Mouse (Mus musculus) liver, adult 2 months (tissue): ENCODE data around the gene Mmp15. TPM values are rescaled to one million over a fixed set of nuclear protein-coding genes. Genes with fewer than 3 reads are reported as not detected.
A peak's percentile ranks its signal among the peaks of the same experiment; 100 is the strongest.

Experiments used
- DNase-seq: peaks from one replicate; pipeline ENCODE4 v3.0.0-alpha.2; 2011; ENCODE audit warnings: low read depth, low spot score; ENCODE audit errors: extremely low read depth
- H3K27ac ChIP-seq: fragments of 200-500 bp; replicated peaks from 2 replicates; pipeline ENCODE4 v1.5.1; 2012; ENCODE audit warnings: low read depth, mild to moderate bottlenecking, control low read depth, inconsistent platforms, low read length; ENCODE audit not compliant: insufficient read depth
- H3K27me3 ChIP-seq: fragments of 200-500 bp; 2 replicates; pipeline ENCODE4 v1.6.1; 2012; ENCODE audit warnings: mild to moderate bottlenecking, moderate library complexity, low read length, inconsistent platforms; ENCODE audit not compliant: control insufficient read depth, insufficient read depth
- H3K36me3 ChIP-seq: fragments of 200-500 bp; 2 replicates; pipeline ENCODE4 v1.6.1; 2012; ENCODE audit warnings: low read length, inconsistent platforms; ENCODE audit not compliant: control insufficient read depth, insufficient read depth
- H3K4me1 ChIP-seq: fragments of 200-500 bp; 2 replicates; pipeline ENCODE4 v1.6.1; 2011; ENCODE audit warnings: low read length; ENCODE audit not compliant: control insufficient read depth, insufficient read depth
- H3K4me3 ChIP-seq: fragments of 200-500 bp; 2 replicates; pipeline ENCODE4 v1.5.1; 2011; ENCODE audit warnings: low read depth, mild to moderate bottlenecking, control low read depth, low read length, moderate library complexity; ENCODE audit not compliant: insufficient read depth
- H3K79me2 ChIP-seq: fragments of 200-500 bp; 2 replicates; pipeline ENCODE4 v1.6.1; 2012; ENCODE audit warnings: inconsistent platforms, mild to moderate bottlenecking, low read length, moderate library complexity; ENCODE audit not compliant: control insufficient read depth, insufficient read depth
- H3K9ac ChIP-seq: fragments of 200-500 bp; 2 replicates; pipeline ENCODE4 v1.6.1; 2012; ENCODE audit warnings: low read depth, mild to moderate bottlenecking, control low read depth, inconsistent platforms, low read length
- CTCF ChIP-seq: fragments of 200-500 bp; IDR thresholded peaks from 2 replicates; pipeline ENCODE4 v1.5.1; 2011; ENCODE audit warnings: low read depth, low read length, control low read depth
- POLR2A ChIP-seq: fragments of 200-500 bp; IDR thresholded peaks from 2 replicates; pipeline ENCODE4 v1.6.1; 2011; ENCODE audit warnings: low read length, control low read depth; ENCODE audit not compliant: insufficient read depth; ENCODE audit errors: extremely low read depth
- WGBS: fragments of 180-500 bp; shearing (Covaris S2); methylation state at CpG from one replicate; pipeline ENCODE4 v1.1.7; 2018; 5-methylcytosine and 5-hydroxymethylcytosine counted together
- polyA plus RNA-seq: library from polyadenylated mRNA; depleted of rRNA; stranded (reverse); fragments of >200 nt; gene quantifications from 2 replicates; pipeline ENCODE4 v1.2.3, GENCODE M21; 2012
- total RNA-seq: library from RNA; depleted of rRNA; stranded (reverse); fragments of >200 nt; gene quantifications from 2 replicates; pipeline ENCODE4 v1.2.3, GENCODE M21; 2014

Mmp15 gene
- total and polyA plus RNA-seq, 2 experiments, result 6.5 to 16.5 TPM

GRCm38 (mm10) chr8:95312836-95313235, 39.2 kb upstream of the Mmp15 start:
- Histone ChIP-seq H3K4me1 (no peaks in the 10 kb centered on the region), H3K27me3 (no peaks in the 10 kb centered on the region), H3K36me3 (no peaks in the 10 kb centered on the region), H3K9ac (no peak overlapping the region), H3K4me3 (no peak overlapping the region), H3K27ac (no peak overlapping the region), H3K79me2 (no peaks in the 10 kb centered on the region)
- 71% methylated on average over 18 of the region's 18 CpGs for WGBS
- no peak for DNase-seq
- TF ChIP-seq CTCF (peak; percentile 58), POLR2A (no peak)

- no peaks in the 10 kb centered on the region for H3K4me1 ChIP-seq
- WGBS, result 81% methylated on average over 6 of the region's 6 CpGs
These were observed 38.2 kb upstream of the Mmp15 start for GRCm38 (mm10) chr8:95313857-95314256.

DNA sequence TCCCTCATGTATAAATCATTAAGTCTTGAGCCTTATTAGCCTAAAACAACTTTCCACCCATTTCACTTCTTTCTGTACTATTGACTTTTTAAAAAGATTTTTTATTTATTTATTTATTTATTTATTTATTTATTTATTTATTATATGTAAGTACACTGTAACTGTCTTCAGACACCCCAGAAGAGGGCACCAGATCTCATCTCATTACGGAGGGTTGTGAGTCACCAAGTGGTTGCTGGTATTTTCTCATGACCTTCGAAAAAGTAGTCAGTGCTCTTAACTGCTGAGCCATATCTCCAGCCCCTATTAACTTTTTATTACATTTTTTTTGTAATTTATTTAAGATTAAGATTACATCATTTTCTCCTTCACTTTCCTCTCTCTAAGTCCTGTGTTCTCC, 37.4 kb upstream of the Mmp15 start:
- DNase-seq, result no peak

More at GRCm38 (mm10) chr8:95313857-95314256, 38.2 kb upstream of the Mmp15 start:
- H3K36me3 ChIP-seq, result no peaks in the 10 kb centered on the region
- H3K9ac ChIP-seq, result no peak overlapping the region
- no peak for TF ChIP-seq CTCF
- no peak for TF ChIP-seq POLR2A
- no peaks in the 10 kb centered on the region for H3K79me2 ChIP-seq
- H3K27ac ChIP-seq, result no peak overlapping the region
- DNase-seq, result no peak
- no peak overlapping the region for H3K4me3 ChIP-seq
- H3K27me3 ChIP-seq, result no peaks in the 10 kb centered on the region

DNA sequence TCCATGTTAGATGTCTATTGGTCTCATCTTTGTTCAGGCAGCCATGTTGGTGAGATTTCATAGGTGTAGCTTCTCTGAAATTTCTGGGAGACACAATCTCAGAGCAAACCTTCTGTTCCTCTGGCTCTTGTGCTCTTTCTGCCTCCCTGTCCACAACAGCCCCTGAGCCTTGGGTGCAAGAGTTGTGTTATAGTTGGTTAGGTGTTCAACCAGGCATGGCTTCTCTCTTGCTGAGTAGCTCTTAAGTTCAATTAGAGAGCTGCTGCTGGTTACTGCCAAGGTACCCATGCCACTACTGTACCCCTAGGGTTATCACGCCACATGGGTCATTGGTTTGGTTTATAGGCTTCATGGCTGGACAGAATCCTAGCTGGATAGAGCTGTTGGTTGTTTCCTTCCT, 36.7 kb upstream of the Mmp15 start:
- H3K27ac ChIP-seq, result no peak overlapping the region
- 97% methylated on average over 1 of the region's 1 CpGs for WGBS
- no peaks in the 10 kb centered on the region for H3K36me3 ChIP-seq
- TF ChIP-seq CTCF (no peak), POLR2A (no peak)
- no peaks in the 10 kb centered on the region for H3K79me2 ChIP-seq
- no peak overlapping the region for H3K9ac ChIP-seq
- DNase-seq, result no peak
- H3K27me3 ChIP-seq, result no peaks in the 10 kb centered on the region
- H3K4me1 ChIP-seq, result peaks cover under 1% of the 10 kb centered on the region; the same call in 1 of the 2 replicates
- H3K4me3 ChIP-seq, result no peak overlapping the region

More for the DNA sequence above, 37.4 kb upstream of the Mmp15 start:
- TF ChIP-seq CTCF (no peak), POLR2A (no peak)
- H3K4me3 ChIP-seq, result no peak overlapping the region
- no peak overlapping the region for H3K27ac ChIP-seq
- no peak overlapping the region for H3K9ac ChIP-seq
- no peaks in the 10 kb centered on the region for H3K36me3 ChIP-seq
- no peaks in the 10 kb centered on the region for H3K4me1 ChIP-seq
- no peaks in the 10 kb centered on the region for H3K79me2 ChIP-seq
- WGBS, result 60% methylated on average over 2 of the region's 2 CpGs
- H3K27me3 ChIP-seq, result no peaks in the 10 kb centered on the region

DNA sequence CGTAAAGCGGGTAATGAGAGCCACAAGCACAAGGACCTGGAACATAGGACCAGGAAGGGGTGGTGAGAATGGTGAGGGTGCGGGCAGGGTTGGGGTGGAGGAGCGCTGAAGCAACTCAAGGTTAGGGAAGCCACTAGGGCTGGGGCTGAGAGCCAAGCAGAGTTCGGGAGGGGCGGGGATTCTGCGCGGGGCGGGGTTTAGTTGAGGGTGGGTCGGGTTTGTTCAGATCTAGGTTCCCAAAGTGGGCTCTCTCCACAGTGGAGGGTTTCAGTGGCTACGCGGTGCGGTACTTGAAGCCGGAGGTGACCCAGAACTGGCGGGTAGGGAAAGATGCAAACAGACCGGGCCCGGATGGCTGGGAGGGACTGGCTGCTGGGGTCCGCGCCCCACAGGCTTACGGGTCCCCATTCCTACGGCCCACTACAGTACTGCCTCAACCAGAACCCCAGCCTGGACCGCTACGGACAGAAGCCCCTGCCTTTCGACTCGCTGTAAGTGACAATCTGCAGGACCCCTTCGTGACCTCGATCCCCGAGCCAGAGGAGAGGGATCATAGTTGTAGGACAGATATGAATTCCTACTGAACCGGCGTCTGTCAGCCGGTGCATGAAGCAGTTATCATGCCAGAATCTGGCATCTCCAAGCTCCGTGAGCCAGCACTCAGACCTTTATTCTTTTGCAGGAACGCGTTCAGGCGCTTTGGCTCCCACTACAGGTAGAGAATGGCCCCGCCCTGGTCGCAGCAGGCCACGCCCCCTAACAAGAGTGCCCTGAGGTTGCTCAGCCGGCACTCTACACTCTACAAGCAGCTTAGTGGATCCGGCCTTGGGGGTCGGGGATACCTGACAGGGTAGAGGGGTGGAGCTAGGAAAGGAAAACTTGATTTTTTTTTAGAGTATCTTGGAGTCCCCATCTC, 31.6 kb upstream of the Mmp15 start:
- DNase-seq, result peak; percentile 56
- Histone ChIP-seq H3K79me2 (no peaks in the 10 kb centered on the region), H3K27me3 (no peaks in the 10 kb centered on the region), H3K36me3 (no peaks in the 10 kb centered on the region), H3K27ac (no peak overlapping the region), H3K4me3 (peak overlapping the region; percentile 40; the same call in 1 of the 2 replicates), H3K9ac (peak overlapping the region; percentile 14; the same call in 1 of the 2 replicates), H3K4me1 (peaks cover 4% of the 10 kb centered on the region; the same call in 1 of the 2 replicates)
- no peak for TF ChIP-seq POLR2A
- peak; percentile 55 for TF ChIP-seq CTCF
- 7% methylated on average over 41 of the region's 41 CpGs for WGBS

DNA sequence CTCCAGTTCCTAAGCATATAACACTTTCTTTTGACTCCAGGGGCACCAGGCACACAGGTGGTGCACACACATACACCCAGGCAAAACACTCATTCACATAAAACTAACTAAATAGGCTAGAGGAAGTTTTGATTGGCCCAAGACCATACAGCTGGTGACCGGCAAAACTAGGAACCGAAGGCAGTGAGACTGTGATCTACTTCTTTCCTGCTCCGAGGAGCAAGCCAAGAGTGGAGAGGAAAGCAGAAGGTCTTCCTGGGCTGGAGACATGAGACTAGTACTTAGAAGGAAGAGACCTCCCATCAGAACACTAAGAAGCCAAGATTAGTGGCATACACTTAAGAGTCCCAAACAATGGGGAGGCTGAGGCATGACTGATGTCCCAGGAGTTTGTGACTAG, 28.9 kb upstream of the Mmp15 start:
- Histone ChIP-seq H3K4me1 (peaks cover 6% of the 10 kb centered on the region), H3K27ac (0 out of 2 replicates have a peak overlapping the region, but pooled peaks have one; percentile 19), H3K79me2 (peaks cover 7% of the 10 kb centered on the region; the same call in 1 of the 2 replicates), H3K27me3 (no peaks in the 10 kb centered on the region), H3K4me3 (no peak overlapping the region), H3K9ac (no peak overlapping the region), H3K36me3 (peaks cover under 1% of the 10 kb centered on the region; the same call in 1 of the 2 replicates)
- DNase-seq, result no peak
- WGBS, result 71% methylated on average over 3 of the region's 3 CpGs
- no peak for TF ChIP-seq POLR2A
- no peak for TF ChIP-seq CTCF
